Mouse (Mus musculus) gastrocnemius, postnatal 4 days (tissue): ENCODE data around the gene Opcml. TPM values are rescaled to one million over a fixed set of nuclear protein-coding genes. Genes with fewer than 3 reads are reported as not detected.

ENCODE experiments used
- DNase-seq, 2 experiments: peaks; one replicate each; pipeline ENCODE4 v3.0.0; 2021 to 2022; ENCODE audit warnings: low spot score in 2 of 2, mixed read lengths in 2 of 2
- total RNA-seq, 2 experiments: library from RNA; stranded (reverse); gene quantifications; 2 replicates each; pipeline ENCODE4 v1.2.3; 2021

The Opcml gene
- total RNA-seq, 2 experiments from 2014 or later, result 5.1 to 6.0 TPM

- DNase-seq, result no peak
These were observed 208.2 kb downstream of the Opcml start for GRCm38 (mm10) chr9:27998767-27999166.

- no peak for DNase-seq
These were observed 212.6 kb downstream of the Opcml start for GRCm38 (mm10) chr9:28003131-28003530.

DNA sequence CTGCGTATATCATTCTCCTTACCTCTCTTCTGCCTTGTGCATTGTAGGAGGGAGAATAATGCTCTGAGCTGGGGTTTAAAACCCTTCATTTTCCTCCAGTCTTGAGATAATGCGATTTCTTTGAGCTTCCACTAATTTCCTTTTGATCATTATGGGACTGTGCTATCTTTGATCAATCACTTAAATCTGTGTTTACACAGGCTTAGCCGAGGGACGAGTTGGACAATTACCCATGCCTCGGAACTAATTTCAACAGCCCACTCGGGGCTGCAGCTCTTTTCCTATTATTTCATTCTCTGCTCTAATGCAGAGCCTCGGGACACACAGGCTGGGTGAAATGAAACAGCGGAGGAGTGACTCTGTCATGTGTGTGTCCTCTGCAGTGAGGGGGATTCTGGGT is 220.9 kb downstream of the Opcml start:
- no peak for DNase-seq

- no peak for DNase-seq
These were observed 222.1 kb downstream of the Opcml start for GRCm38 (mm10) chr9:28012664-28013063.

GRCm38 (mm10) chr9:28013192-28013591 is 222.6 kb downstream of the Opcml start:
- no peak for DNase-seq

GRCm38 (mm10) chr9:28028156-28028555 is 237.6 kb downstream of the Opcml start:
- no peak for DNase-seq

- no peak for DNase-seq
These were observed 238.3 kb downstream of the Opcml start for GRCm38 (mm10) chr9:28028788-28029393.

- DNase-seq, result no peak
These were observed 258.6 kb downstream of the Opcml start for GRCm38 (mm10) chr9:28049157-28049556.

GRCm38 (mm10) chr9:28057171-28057845 is 266.7 kb downstream of the Opcml start:
- no peak for DNase-seq

DNA sequence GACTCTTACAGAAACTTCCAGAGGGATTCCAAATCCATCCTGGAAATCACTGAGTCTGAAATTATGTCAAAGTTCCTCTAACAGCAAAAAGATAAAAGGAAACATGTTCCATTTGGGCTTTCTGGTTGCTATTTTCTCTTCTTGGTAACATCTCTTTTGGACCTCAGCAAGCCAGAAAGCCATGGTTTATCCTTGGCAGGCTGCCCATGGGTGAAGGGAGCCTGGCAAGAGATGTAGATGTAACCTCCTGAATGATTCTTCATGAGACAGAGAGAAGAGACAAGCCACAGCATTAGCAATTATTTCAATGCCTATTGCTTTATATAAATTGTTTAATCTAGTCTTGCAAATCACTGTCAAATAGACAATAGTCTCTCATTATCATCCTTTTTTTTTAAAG is 274.6 kb downstream of the Opcml start:
- no peak for DNase-seq

- DNase-seq, result no peak
These were observed 290.1 kb downstream of the Opcml start for GRCm38 (mm10) chr9:28080694-28081093.

GRCm38 (mm10) chr9:28083754-28084153 is 293.2 kb downstream of the Opcml start:
- DNase-seq, result no peak

DNA sequence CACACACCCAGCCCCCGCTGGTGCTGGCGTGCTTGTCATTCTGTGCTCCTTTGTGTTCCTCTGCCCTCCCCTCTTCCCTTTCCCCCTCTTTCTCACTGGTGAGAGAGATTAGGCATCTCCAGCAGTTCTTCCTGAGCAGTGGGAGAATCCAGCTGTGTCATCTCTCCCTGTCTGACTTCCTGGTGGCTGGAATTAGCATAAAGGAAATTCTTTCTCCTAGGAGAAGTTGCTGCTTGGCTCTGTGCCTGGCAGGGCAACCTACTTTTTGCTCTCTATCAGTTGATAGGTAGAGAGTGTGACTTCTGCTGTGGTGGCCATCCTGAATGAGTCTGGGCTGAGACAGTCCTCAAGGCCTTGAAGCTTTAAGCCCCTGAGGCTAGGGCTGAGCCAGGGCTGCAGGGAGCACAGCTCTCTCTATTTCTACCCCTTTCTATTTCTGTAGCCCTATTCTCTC is 293.7 kb downstream of the Opcml start:
- no peak for DNase-seq

GRCm38 (mm10) chr9:28091395-28091794 is 300.8 kb downstream of the Opcml start:
- no peak for DNase-seq

DNA sequence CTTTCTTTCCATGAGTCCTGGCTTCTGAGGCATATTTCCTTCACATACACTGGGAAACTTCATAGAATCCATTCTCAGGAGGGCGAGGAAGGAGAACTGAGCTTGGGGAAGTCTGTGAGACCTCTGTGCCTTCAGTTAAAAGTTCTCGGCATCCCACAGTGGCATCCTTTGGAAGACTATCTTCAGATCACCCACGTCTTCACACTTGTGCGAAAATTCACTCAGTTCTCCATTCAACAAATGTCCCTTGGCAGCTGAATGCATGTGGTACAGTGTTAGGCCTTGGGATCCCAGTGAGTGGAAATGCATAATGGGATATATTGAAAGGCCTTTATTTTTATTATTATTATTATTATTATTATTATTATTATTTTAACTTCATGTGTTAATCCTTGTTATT is 304.1 kb downstream of the Opcml start:
- DNase-seq, result no peak

DNA sequence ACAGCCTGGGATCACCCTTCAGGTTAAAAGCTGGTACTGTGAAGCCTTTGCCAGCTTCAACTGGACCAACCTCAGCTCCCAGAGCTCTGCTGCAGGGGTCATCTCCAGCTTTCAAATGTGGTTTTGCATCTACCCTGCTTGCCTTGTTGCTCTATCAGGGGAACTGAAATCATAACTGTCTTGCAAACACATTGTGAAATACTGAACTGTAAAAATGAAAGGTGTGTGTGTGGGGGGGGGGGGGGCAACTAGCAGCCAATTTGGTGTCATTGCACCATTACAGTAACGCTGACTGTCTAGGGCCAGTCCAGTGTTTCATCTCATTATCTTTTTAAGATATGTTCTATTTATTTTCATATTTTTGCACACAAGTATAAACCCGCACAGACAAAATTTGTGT is 305.6 kb downstream of the Opcml start:
- no peak for DNase-seq

DNA sequence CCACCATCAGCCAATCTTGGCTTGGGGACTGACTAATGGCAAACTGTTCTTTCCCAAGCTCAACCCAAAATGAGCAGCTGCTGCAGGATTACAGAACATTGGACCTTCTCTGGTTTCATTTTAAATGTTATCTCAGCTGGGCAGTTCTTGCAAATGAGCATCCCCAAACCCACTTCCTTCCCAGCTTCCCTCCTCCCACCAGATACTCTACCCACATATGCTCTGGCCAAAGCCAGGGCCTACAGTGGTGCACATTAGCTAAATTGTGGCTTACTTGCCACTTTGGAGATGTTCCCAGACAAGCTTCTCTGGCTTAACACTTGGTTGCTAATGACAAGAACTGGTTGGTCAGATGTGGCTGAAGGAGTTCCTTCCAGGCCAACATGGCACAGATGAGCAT is 311.4 kb downstream of the Opcml start:
- DNase-seq, result no peak

- no peak for DNase-seq
These were observed 331.3 kb downstream of the Opcml start for GRCm38 (mm10) chr9:28121858-28122257.

DNA sequence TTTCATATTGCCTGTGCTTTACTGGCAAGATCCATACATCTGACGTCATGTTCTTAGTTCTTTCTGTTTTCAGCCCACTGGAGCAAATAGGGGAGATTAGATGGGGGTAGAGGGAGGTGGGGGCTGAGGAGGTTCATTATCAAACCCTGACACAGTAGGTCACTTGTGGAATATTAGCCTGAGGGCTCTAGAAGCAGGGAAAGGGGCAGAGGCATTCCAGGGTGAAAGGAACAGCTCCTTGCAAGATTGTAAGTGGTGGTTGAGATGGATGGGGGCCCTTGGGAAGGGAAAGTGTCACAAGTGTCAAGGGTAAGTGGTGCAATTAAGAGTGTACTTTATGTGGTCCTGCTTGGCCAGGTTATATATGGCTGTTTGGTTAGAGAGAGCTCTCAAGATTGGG is 338.2 kb downstream of the Opcml start:
- no peak for DNase-seq

DNA sequence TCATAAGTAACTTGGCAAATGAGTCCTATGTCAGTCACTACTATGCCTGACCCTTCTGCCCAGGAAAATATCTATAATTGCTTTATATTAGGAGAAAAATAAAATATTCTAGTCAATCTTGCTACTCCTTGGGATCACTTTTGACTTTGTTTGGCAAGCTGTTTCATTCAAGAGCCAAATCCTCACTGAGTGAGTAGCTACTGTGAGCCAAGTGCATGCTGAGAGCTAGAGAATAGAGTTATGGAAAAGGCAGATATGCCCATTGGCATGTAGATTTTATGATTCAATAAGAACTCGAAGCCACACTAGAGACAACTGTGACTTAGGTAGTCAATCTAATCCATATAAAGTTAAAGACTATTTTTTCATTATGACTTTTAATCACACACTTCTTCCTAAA is 340.9 kb downstream of the Opcml start:
- no peak for DNase-seq

DNA sequence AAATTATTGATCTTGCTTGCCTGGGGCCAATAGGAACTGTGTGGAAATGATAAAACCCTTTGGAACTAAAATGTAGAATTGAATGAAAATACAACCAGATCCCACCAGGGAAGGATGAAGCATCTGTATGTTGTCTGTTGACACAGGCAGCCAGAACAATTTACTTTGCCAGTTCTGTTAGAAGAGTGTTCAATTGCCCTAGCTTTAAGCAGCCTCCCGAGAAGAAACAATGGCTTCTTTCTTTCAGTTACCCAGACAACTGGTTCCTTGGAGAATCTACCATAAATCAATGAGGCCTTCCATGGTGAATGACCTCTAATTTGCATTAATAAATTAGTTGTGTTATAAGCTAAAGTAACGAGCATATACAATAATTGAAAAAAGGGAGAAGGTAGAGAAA is 346.0 kb downstream of the Opcml start:
- no peak for DNase-seq

DNA sequence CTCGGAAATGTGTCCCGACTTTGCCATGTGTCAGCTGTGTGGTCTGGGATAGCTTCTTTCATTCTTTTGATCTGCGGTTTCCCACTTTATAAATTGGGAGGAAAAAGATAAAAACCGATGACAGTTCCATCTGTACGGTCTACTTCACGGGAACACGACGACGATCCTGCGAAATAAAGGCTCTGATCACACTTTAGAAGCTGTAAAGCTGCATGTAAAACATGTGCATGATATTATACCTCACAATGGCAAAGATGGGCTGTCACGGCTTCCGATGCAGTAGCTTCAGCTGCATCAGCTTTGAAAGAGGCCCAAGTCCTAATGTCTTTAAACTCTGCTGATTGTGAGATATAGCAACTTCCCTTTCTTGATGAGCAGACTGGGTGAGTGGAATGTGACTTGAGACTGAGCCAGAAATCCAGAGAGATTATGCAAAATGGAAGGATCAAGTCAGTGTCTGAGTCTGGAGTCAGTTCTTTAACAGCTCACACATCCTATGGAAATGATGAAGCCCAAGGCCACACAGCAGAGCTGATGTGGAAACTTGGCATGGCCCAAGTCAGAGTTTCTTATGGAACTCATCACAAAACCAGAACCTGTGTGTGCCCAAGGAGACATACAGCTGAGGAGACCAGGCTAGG is 349.5 kb downstream of the Opcml start:
- no peak for DNase-seq

DNA sequence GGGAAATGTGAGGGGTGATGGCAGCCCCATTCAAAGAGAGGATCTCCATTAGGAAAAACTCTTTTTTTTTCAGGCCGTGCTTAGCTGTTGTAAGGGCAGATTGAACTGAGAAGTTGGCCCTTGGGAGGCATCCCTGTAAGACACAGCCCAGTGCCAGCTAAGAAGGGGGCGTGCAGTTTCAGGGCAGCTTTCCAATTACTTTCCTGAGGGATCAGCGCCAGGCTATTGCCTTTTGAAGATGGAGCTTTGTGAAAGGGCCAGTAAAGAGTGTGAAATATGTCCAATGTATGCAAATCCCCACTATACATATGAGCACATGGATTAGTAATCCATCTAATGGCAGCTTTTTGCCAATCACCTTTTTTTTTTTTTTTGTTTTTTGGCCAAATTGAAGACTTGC is 358.9 kb downstream of the Opcml start:
- DNase-seq, result no peak
